Mouse (Mus musculus) kidney, embryonic 16.5 days (tissue): ENCODE measurements around the gene Pifo. TPM values are rescaled to one million over a fixed set of nuclear protein-coding genes. Genes with fewer than 3 reads are reported as not detected.

Source experiments
- ATAC-seq: fragments of 200-750 bp; cut with Nextera tagmentation; 2 replicates; pipeline ENCODE4 v1.8.0; 2017; ENCODE audit warnings: moderate TSS enrichment; ENCODE audit not compliant: low FRiP score, low TSS enrichment
- H3K27ac ChIP-seq: fragments of 300-500 bp; sonication (generic); 2 replicates; pipeline ENCODE4 v1.5.1; 2014; ENCODE audit warnings: low read length
- H3K27me3 ChIP-seq: fragments of 300-500 bp; sonication (generic); 2 replicates; pipeline ENCODE4 v1.6.1; 2014; ENCODE audit warnings: low read length, control low read depth, mixed read lengths; ENCODE audit not compliant: insufficient read depth
- H3K36me3 ChIP-seq: fragments of 300-500 bp; sonication (generic); 2 replicates; pipeline ENCODE4 v1.6.1; 2014; ENCODE audit warnings: low read length, control low read depth, mixed read lengths; ENCODE audit not compliant: insufficient read depth
- H3K4me1 ChIP-seq: fragments of 300-500 bp; sonication (generic); 2 replicates; pipeline ENCODE4 v1.6.1; 2014; ENCODE audit warnings: low read length, control low read depth, mixed read lengths; ENCODE audit not compliant: insufficient read depth
- H3K4me2 ChIP-seq: fragments of 300-500 bp; sonication (generic); replicated peaks from 2 replicates; pipeline ENCODE4 v1.6.1; 2014; ENCODE audit warnings: low read depth, low read length
- H3K4me3 ChIP-seq: fragments of 300-500 bp; sonication (generic); 2 replicates; pipeline ENCODE4 v1.5.1; 2014; ENCODE audit warnings: mild to moderate bottlenecking, low read length
- H3K9ac ChIP-seq: fragments of 300-500 bp; sonication (generic); replicated peaks from 2 replicates; pipeline ENCODE4 v1.6.1; 2014; ENCODE audit warnings: low read length
- H3K9me3 ChIP-seq: fragments of 300-500 bp; sonication (generic); 2 replicates; pipeline ENCODE4 v1.6.1; 2016; ENCODE audit warnings: low read length, control low read depth
- WGBS: fragments of 180-500 bp; shearing (Covaris S2); extraction: QIAGEN DNeasy Blood & Tissue Kit; methylation state at CpG from one replicate; pipeline ENCODE4 v1.1.7; 2014; 5-methylcytosine and 5-hydroxymethylcytosine counted together
- polyA plus RNA-seq: library from polyadenylated mRNA; unstranded; fragments of >200 nt; fragmentation: Nextera tagmentation; extraction: Ambion mirVana; gene quantifications from 2 replicates; pipeline ENCODE4 v1.2.1, GENCODE M21; 2015

Gene Pifo
- polyA plus RNA-seq, 1 experiment from 2014 or later: 0.24 TPM

GRCm38 (mm10) chr3:105958204-105958603, 56.2 kb downstream of the Pifo start:
- Histone ChIP-seq H3K4me1 (peaks cover 26% of the 10 kb centered on the region), H3K9ac (peak overlapping the region; percentile 97), H3K9me3 (no peaks in the 10 kb centered on the region), H3K4me3 (peak overlapping the region; percentile 95), H3K36me3 (peaks cover 32% of the 10 kb centered on the region), H3K27me3 (no peaks in the 10 kb centered on the region), H3K4me2 (peak overlapping the region; percentile 77), H3K27ac (peak overlapping the region; percentile 93; the same call in 1 of the 2 replicates)
- ATAC-seq: no peak
- WGBS: 42% methylated on average over 5 of the region's 5 CpGs

GRCm38 (mm10) chr3:105957235-105957634, 57.2 kb downstream of the Pifo start:
- peaks cover 26% of the 10 kb centered on the region for H3K4me1 ChIP-seq
- no peak for ATAC-seq
- H3K36me3 ChIP-seq: peaks cover 32% of the 10 kb centered on the region
- no peaks in the 10 kb centered on the region for H3K9me3 ChIP-seq
- H3K4me3 ChIP-seq: no peak overlapping the region
- no peak overlapping the region for H3K4me2 ChIP-seq
- no peaks in the 10 kb centered on the region for H3K27me3 ChIP-seq
- WGBS: 85% methylated on average over 1 of the region's 1 CpGs
- no peak overlapping the region for H3K9ac ChIP-seq
- no peak overlapping the region for H3K27ac ChIP-seq

DNA sequence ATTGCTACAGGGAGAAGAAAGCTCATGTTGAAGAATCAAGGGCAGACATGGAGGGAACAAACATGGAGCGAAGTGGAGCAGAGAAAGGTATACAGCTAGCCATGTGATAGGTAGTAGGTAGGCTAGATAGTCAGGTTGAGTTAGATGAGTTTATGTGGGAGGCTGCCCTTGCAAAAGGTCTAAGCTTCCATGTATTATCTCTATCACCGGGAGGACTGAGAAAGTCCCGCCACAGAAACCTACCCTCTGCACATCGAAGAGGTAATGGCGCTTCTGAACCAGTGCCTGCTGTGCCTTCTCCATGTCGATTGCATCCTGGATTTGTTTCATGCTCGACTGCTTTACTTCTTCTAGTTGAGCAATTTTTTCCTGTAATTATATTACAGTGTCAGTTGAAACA, 63.1 kb downstream of the Pifo start:
- no peak overlapping the region for H3K9ac ChIP-seq
- H3K4me3 ChIP-seq: no peak overlapping the region
- 95% methylated on average over 7 of the region's 7 CpGs for WGBS
- no peak for ATAC-seq
- no peaks in the 10 kb centered on the region for H3K9me3 ChIP-seq
- H3K27me3 ChIP-seq: no peaks in the 10 kb centered on the region
- H3K4me2 ChIP-seq: no peak overlapping the region
- H3K4me1 ChIP-seq: peaks cover 3% of the 10 kb centered on the region; the same call in 1 of the 2 replicates
- no peak overlapping the region for H3K27ac ChIP-seq
- H3K36me3 ChIP-seq: peaks cover 56% of the 10 kb centered on the region

Other genes with a start within 250 kb of the Pifo start
- 99.3 and 104 TPM in 2 replicates for gene Rap1a, start 213.3 kb downstream of the Pifo start, polyA plus RNA-seq
- gene Adora3, start 143.8 kb downstream of the Pifo start, polyA plus RNA-seq: not detected in 2 replicates
- gene Tmigd3, start 143.7 kb downstream of the Pifo start, polyA plus RNA-seq: not detected in 2 replicates
- 0.40 and 0.62 TPM in 2 replicates for gene I830077J02Rik, start 82.0 kb downstream of the Pifo start, polyA plus RNA-seq
- 157 and 161 TPM in 2 replicates for gene Wdr77, start 55.3 kb downstream of the Pifo start, polyA plus RNA-seq
- gene Atp5f1, start 54.5 kb downstream of the Pifo start, polyA plus RNA-seq: 535 and 587 TPM in 2 replicates
- gene Ovgp1, start 40.9 kb downstream of the Pifo start, polyA plus RNA-seq: 1.3 and 1.7 TPM in 2 replicates
- not detected in 2 replicates for gene Chil5, start 18.2 kb upstream of the Pifo start, polyA plus RNA-seq
- not detected in 2 replicates for gene Chia1, start 98.6 kb upstream of the Pifo start, polyA plus RNA-seq
- gene Chil3, start 152.9 kb upstream of the Pifo start, polyA plus RNA-seq: 0.15 and 0.21 TPM in 2 replicates
- gene Chil4, start 204.9 kb upstream of the Pifo start, polyA plus RNA-seq: 0.66 and 0.95 TPM in 2 replicates